Mouse (Mus musculus): ENCODE results near the gene Ldlrad2. TPM values are rescaled to one million over a fixed set of nuclear protein-coding genes. Genes with fewer than 3 reads are reported as not detected.

Gene Ldlrad2
- polyA plus RNA-seq, 1 experiment, result not detected

GRCm38 (mm10) chr4:137525426-137525825 lies 48.9 kb downstream of the Ldlrad2 start:
- no peaks in the 10 kb centered on the region for H3K27me3 ChIP-seq (ENCODE audit: control insufficient read depth, insufficient read depth, insufficient read length)
- TF ChIP-seq TCF3 (IDR thresholded peaks at IDR 0.05; ENCODE audit: insufficient read length, low read depth) (no peak), REST (IDR thresholded peaks at IDR 0.05; ENCODE audit: insufficient read depth, insufficient read length) (no peak), TCF12 (IDR thresholded peaks at IDR 0.05; ENCODE audit: insufficient read depth, poor library complexity, severe bottlenecking) (no peak), POLR2A (IDR thresholded peaks at IDR 0.05; ENCODE audit: insufficient read length, low read depth) (no peak), USF1 (IDR thresholded peaks at IDR 0.05; ENCODE audit: low read depth) (no peak), E2F4 (IDR thresholded peaks at IDR 0.05; ENCODE audit: insufficient read depth) (no peak), SRF (IDR thresholded peaks at IDR 0.05; ENCODE audit: control insufficient read depth, insufficient read length, low read depth) (no peak)
- H3K4me3 ChIP-seq, result no peak overlapping the region
- H3K4me2 ChIP-seq (ENCODE audit: low read depth), result no peak overlapping the region
- no peak overlapping the region for H3ac ChIP-seq (ENCODE audit: control insufficient read depth, insufficient read length)
- H3K79me2 ChIP-seq (ENCODE audit: control insufficient read depth, insufficient read depth), result no peaks in the 10 kb centered on the region
- H3K36me3 ChIP-seq (ENCODE audit: control insufficient read depth, insufficient read depth), result peaks cover 44% of the 10 kb centered on the region

Other genes with a start within 250 kb of the Ldlrad2 start
- 298 TPM for gene Cdc42, start 216.8 kb downstream of the Ldlrad2 start, polyA plus RNA-seq (2012; fragmentation: generic; extraction: Trizol)
- gene Cela3a, start 164.8 kb downstream of the Ldlrad2 start, polyA plus RNA-seq (2012; fragmentation: generic; extraction: Trizol), result 0.14 TPM
- gene Cela3b, start 144.0 kb downstream of the Ldlrad2 start, polyA plus RNA-seq (2012; fragmentation: generic; extraction: Trizol), result 0.38 TPM
- 0.55 TPM for gene 1700013G24Rik, start 121.3 kb downstream of the Ldlrad2 start, polyA plus RNA-seq (2012; fragmentation: generic; extraction: Trizol)
- 209 TPM for gene Hspg2, start 105.8 kb downstream of the Ldlrad2 start, polyA plus RNA-seq (2012; fragmentation: generic; extraction: Trizol)
- 14.2 TPM for gene Usp48, start 19.2 kb upstream of the Ldlrad2 start, polyA plus RNA-seq (2012; fragmentation: generic; extraction: Trizol)
- gene Rap1gap, start 90.2 kb upstream of the Ldlrad2 start, polyA plus RNA-seq (2012; fragmentation: generic; extraction: Trizol), result 1.3 TPM
- gene Alpl, start 221.8 kb upstream of the Ldlrad2 start, polyA plus RNA-seq (2012; fragmentation: generic; extraction: Trizol), result 0.07 TPM